Mouse (Mus musculus) heart, embryonic 11.5 days (tissue): ENCODE results near the gene Vax2. TPM values are rescaled to one million over a fixed set of nuclear protein-coding genes. Genes with fewer than 3 reads are reported as not detected.
A peak's percentile ranks its signal among the peaks of the same experiment; 100 is the strongest.

Source experiments
- ATAC-seq: fragments of 200-750 bp; cut with Nextera tagmentation; replicated peaks from 2 replicates; pipeline ENCODE4 v1.8.0; 2017; ENCODE audit warnings: moderate library complexity; ENCODE audit not compliant: insufficient number of reproducible peaks, low FRiP score, low TSS enrichment
- H3K27ac ChIP-seq: fragments of 300-500 bp; sonication (generic); 2 replicates; pipeline ENCODE4 v1.5.1; 2014; ENCODE audit warnings: mild to moderate bottlenecking, low read depth, low read length
- H3K27me3 ChIP-seq: fragments of 300-500 bp; sonication (generic); 2 replicates; pipeline ENCODE4 v1.6.1; 2014; ENCODE audit warnings: mild to moderate bottlenecking, low read length, mixed read lengths; ENCODE audit not compliant: control insufficient read depth, insufficient read depth
- H3K36me3 ChIP-seq: fragments of 300-500 bp; sonication (generic); 2 replicates; pipeline ENCODE4 v1.6.1; 2014; ENCODE audit warnings: mild to moderate bottlenecking, low read length, moderate library complexity, mixed read lengths; ENCODE audit not compliant: control insufficient read depth, insufficient read depth
- H3K4me1 ChIP-seq: fragments of 300-500 bp; sonication (generic); 2 replicates; pipeline ENCODE4 v1.6.1; 2014; ENCODE audit warnings: low read length; ENCODE audit not compliant: control insufficient read depth, insufficient read depth
- H3K4me2 ChIP-seq: fragments of 300-500 bp; sonication (generic); 2 replicates; pipeline ENCODE4 v1.6.1; 2014; ENCODE audit warnings: mild to moderate bottlenecking, moderate library complexity
- H3K4me3 ChIP-seq: fragments of 300-500 bp; sonication (generic); 2 replicates; pipeline ENCODE4 v1.5.1; 2014; ENCODE audit warnings: low read depth, low read length
- H3K9ac ChIP-seq: fragments of 300-500 bp; sonication (generic); 2 replicates; pipeline ENCODE4 v1.6.1; 2014; ENCODE audit warnings: mild to moderate bottlenecking, low read depth, low read length, moderate library complexity
- H3K9me3 ChIP-seq: fragments of 300-500 bp; sonication (generic); replicated peaks from 2 replicates; pipeline ENCODE4 v1.6.1; 2016; ENCODE audit warnings: low read length; ENCODE audit not compliant: control insufficient read depth
- WGBS: fragments of 180-500 bp; shearing (Covaris S2); extraction: QIAGEN DNeasy Blood & Tissue Kit; methylation state at CpG from one replicate; pipeline ENCODE4 v1.1.7; 2014; ENCODE audit not compliant: insufficient replicate concordance; 5-methylcytosine and 5-hydroxymethylcytosine counted together
- polyA plus RNA-seq: library from polyadenylated mRNA; unstranded; fragments of >200 nt; fragmentation: Nextera tagmentation; extraction: Ambion mirVana; gene quantifications from 2 replicates; pipeline ENCODE4 v1.2.1, GENCODE M21; 2014

Gene Vax2
- polyA plus RNA-seq, 1 experiment from 2014 or later = not detected

DNA sequence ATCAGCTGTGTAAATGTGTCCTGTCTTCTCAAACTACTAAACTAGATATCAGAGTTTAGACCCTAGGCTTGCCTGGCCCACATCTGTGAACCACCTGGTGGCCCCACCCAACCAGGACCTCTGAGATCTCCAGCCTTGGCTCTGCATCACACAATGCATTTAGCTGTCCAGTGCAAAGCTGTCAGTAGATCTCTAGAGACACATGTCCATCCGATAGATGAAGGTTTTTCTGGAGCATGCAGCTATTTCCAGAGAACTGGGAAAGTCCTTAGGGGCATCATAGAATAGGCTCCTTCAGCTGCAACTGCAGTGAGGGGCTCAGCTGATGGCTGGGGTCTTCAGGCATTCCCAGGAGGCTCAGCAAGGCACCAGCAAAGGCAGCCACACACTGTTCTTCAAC, 6.8 kb upstream of the Vax2 start:
- Histone ChIP-seq H3K36me3 (no peaks in the 10 kb centered on the region), H3K9me3 (no peaks in the 10 kb centered on the region)
- WGBS = 10% methylated on average over 1 of the region's 1 CpGs

DNA sequence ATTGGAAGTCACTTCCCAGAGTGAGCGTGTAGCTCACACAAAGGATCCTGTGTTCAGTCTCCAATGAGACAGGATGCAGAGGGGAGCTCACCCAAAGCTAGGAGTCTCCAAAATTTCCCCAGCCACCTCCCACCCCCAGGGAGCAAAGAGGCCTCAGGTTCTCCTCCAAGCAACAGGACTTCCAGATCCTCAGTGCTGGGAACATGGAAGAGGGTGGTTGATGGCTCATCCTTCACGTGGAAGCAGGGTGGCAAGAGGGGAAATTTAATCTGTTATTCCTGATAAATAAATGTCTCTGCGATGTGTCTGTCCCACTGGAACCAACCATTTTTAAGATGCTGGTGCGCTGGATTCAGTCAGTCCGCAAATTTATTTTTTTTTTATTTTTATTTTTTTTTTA, 6.4 kb upstream of the Vax2 start:
- Histone ChIP-seq H3K4me3 (no peak overlapping the region), H3K27ac (no peak overlapping the region), H3K36me3 (no peaks in the 10 kb centered on the region), H3K4me2 (no peak overlapping the region), H3K9me3 (no peaks in the 10 kb centered on the region), H3K9ac (no peak overlapping the region), H3K4me1 (peaks cover 5% of the 10 kb centered on the region; the same call in 1 of the 2 replicates), H3K27me3 (peaks cover 93% of the 10 kb centered on the region)
- 19% methylated on average over 5 of the region's 5 CpGs for WGBS
- ATAC-seq = no peak

More for the DNA sequence above, 6.8 kb upstream of the Vax2 start:
- no peak overlapping the region for H3K4me2 ChIP-seq
- no peak overlapping the region for H3K27ac ChIP-seq
- ATAC-seq = no peak
- H3K4me1 ChIP-seq = peaks cover 5% of the 10 kb centered on the region; the same call in 1 of the 2 replicates
- H3K9ac ChIP-seq = no peak overlapping the region
- H3K27me3 ChIP-seq = peaks cover 93% of the 10 kb centered on the region
- H3K4me3 ChIP-seq = no peak overlapping the region

DNA sequence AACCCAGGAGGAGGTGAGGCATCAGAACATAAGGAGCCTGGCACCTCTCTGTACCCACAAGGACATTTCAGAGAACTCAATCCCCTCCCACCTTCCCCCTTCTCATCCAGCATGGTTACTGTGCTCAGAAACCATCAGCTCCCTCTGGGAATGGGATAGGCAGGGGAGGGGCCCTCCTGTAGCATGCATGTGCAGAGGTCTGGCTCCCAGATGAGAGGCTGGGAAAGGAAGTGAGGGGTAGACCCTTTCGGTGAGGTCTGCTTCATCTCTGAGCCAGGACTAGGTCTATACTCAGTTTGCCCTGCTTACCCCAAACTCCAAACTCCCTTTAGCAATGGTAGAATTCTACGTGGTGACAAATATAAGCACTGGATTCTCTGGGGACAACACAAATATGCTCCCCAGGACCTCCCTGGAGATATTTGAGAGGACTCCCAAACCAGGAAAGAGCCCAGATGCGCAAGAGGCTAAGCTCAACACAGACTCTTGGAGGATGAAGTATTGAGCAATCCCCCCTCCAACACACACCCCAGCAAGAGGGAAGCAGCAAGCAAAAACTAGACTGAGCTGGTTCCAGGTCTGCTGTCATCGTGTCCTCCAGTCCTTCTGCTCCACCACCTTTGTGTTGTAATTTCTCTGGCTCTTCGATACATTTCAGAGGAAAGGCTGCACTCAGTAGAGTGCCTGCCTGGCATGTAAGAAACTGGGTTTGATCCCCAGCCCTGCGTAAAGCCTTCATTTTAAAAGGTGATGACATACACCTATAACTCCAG, 3.1 kb upstream of the Vax2 start:
- Histone ChIP-seq H3K9ac (no peak overlapping the region), H3K36me3 (no peaks in the 10 kb centered on the region), H3K4me2 (no peak overlapping the region), H3K27ac (no peak overlapping the region), H3K4me1 (peaks cover 15% of the 10 kb centered on the region), H3K27me3 (peaks cover 99% of the 10 kb centered on the region), H3K4me3 (no peak overlapping the region), H3K9me3 (no peaks in the 10 kb centered on the region)
- ATAC-seq = no peak
- 8% methylated on average over 6 of the region's 6 CpGs for WGBS

DNA sequence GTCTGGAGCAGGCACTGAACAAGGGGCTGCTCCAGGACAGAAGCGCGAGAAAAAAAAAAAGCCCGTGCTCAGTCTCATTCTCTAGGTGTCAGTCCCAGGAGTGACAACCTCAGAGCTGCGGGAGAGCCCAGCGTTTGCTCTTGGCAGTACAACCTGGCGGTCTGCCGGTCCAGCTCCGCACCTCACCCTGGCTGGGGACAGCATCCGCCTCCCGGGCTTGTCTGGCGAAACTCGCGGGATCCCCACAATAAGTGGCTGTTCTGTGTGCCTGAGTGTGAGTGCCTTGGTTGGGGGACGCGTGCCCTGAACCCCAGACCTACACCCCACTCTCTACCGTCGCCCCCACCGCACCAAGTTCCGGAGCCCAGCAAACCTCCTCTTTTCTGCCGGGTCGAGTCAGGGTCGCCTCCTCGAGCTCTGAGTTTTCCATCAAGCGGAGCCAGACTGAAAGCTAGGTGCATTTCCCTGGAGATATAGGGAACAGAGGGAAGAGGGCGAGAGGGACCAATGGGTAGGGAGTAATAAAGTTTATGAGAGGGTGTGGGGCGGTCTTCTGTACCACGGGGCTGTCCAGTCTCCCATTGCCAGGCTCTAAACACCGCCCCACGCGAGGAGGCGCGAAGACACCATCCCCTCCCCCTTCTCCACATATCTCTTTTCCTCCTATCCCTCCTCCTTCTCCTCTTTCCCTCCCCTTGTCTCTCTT, 550 bp upstream of the Vax2 start:
- WGBS = 1% methylated on average over 32 of the region's 32 CpGs
- no peaks in the 10 kb centered on the region for H3K9me3 ChIP-seq
- ATAC-seq = peak; percentile 33
- peaks cover 100% of the 10 kb centered on the region for H3K27me3 ChIP-seq
- H3K4me1 ChIP-seq = peaks cover 15% of the 10 kb centered on the region
- peak overlapping the region; percentile 69 for H3K4me2 ChIP-seq
- H3K9ac ChIP-seq = no peak overlapping the region
- H3K27ac ChIP-seq = no peak overlapping the region
- H3K36me3 ChIP-seq = no peaks in the 10 kb centered on the region
- peak overlapping the region; percentile 41 for H3K4me3 ChIP-seq

DNA sequence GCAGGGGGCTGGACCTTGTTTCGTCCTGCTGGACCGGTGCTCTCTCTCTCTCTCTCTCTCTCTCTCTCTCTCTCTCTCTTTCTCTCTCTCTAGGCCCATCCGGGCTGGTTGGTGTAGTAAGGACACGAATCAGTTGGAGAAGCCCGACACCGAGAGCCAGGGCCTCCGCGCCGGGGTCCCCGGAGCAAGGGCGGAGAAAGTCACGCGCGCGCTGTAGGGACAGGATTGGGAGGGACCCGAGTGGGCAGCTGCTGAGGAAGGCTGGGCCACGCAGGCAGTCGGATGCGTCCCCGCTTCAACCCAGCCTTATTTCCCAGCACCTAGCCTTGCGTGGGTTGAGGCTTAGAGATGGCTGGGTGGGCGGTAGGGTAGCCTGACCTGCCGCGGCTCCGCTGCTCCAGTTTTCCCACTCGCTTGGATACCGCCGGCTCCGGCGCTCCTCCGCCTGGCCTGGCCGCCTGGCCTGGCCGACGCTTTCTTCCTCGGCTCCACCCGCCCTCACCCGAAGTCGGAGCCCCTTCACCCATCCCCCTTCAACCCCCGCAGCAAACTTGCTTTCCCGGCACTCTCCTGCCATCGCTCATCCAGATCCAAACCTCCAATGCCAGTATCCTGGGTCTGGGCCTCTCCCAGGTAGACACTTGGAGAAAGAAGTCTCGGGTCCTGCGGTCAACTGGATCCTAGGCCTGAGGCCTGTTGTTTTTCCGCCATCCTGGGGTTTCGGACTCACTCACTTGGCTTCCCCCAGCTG, 836 bp downstream of the Vax2 start:
- ATAC-seq = no peak
- Histone ChIP-seq H3K9me3 (no peaks in the 10 kb centered on the region), H3K4me1 (peaks cover 15% of the 10 kb centered on the region), H3K27ac (no peak overlapping the region), H3K9ac (no peak overlapping the region), H3K27me3 (peaks cover 98% of the 10 kb centered on the region), H3K4me3 (peak overlapping the region; percentile 41), H3K36me3 (no peaks in the 10 kb centered on the region), H3K4me2 (peak overlapping the region; percentile 69)
- 2% methylated on average over 45 of the region's 45 CpGs for WGBS

- WGBS = 4% methylated on average over 12 of the region's 12 CpGs
- H3K36me3 ChIP-seq = no peaks in the 10 kb centered on the region
- no peak for ATAC-seq
Measured at GRCm38 (mm10) chr6:83713271-83714136, 2.4 kb downstream of the Vax2 start.

GRCm38 (mm10) chr6:83714221-83715123, 3.4 kb downstream of the Vax2 start:
- no peak for ATAC-seq
- Histone ChIP-seq H3K4me2 (peak overlapping the region; percentile 4; the same call in 1 of the 2 replicates), H3K27me3 (peaks cover 97% of the 10 kb centered on the region), H3K9ac (no peak overlapping the region), H3K4me3 (no peak overlapping the region), H3K36me3 (no peaks in the 10 kb centered on the region), H3K9me3 (no peaks in the 10 kb centered on the region), H3K4me1 (peaks cover 15% of the 10 kb centered on the region), H3K27ac (no peak overlapping the region)
- WGBS = under 1% methylated on average over 34 of the region's 34 CpGs

More at GRCm38 (mm10) chr6:83713271-83714136, 2.4 kb downstream of the Vax2 start:
- Histone ChIP-seq H3K4me1 (peaks cover 15% of the 10 kb centered on the region), H3K9me3 (no peaks in the 10 kb centered on the region), H3K27me3 (peaks cover 98% of the 10 kb centered on the region), H3K4me3 (no peak overlapping the region), H3K4me2 (no peak overlapping the region), H3K27ac (no peak overlapping the region), H3K9ac (no peak overlapping the region)
